Mouse (Mus musculus): ENCODE measurements around the gene Cpsf3. TPM values are rescaled to one million over a fixed set of nuclear protein-coding genes. Genes with fewer than 3 reads are reported as not detected.

Gene Cpsf3
- total and polyA plus RNA-seq, 3 experiments = 79.8 to 159 (median 117) TPM

- Histone ChIP-seq H3K27ac (ENCODE audit: insufficient read depth, low read depth) (no peak overlapping the region), H3K9ac (ENCODE audit: insufficient read depth, low read depth) (no peak overlapping the region), H3K79me2 (replicated peaks; ENCODE audit: control insufficient read depth, extremely low read depth, insufficient read depth, poor library complexity, severe bottlenecking) (no peaks in the 10 kb centered on the region; the same call in 1 of the 2 replicates), H3K9me3 (replicated peaks; ENCODE audit: low read length) (no peaks in the 10 kb centered on the region), H3K4me2 (ENCODE audit: insufficient read depth, low read depth, poor library complexity, severe bottlenecking) (no peak overlapping the region), H3K36me3 (replicated peaks in 1 of 2; ENCODE audit: control insufficient read depth in 1 of 2, insufficient read depth in 1 of 2, low read length in 1 of 2) (peaks cover 43 to 71% of the 10 kb centered on the region in 2 experiments), H3K4me3 (replicated peaks in 1 of 3; ENCODE audit: low read depth in 2 of 3, low read length in 2 of 3, poor library complexity in 1 of 3) (no peak overlapping the region), H3K4me1 (ENCODE audit: control insufficient read depth in 1 of 2, insufficient read depth in 2 of 2) (peaks cover 12 to 38% of the 10 kb centered on the region in 2 experiments), H3K27me3 (replicated peaks) (no peaks in the 10 kb centered on the region)
- dilution Hi-C loops (cut with MboI; ENCODE audit: extremely low pct_ligation_motif_present, extremely low pct_unique_long_range_greater_than_20kb, low sequenced_read_pairs) = no loop called here
- in situ Hi-C loops (cut with MboI; ENCODE audit: low pct_ligation_motif_present, low pct_unique_long_range_greater_than_20kb, low sequenced_read_pairs) = loop anchor here (5.0 kb wide), 1 partner anchor 35 kb away; the partner anchor contains the start of gene Adam17
- DNase-seq (ENCODE audit: extremely low read depth) = no peak
- TF ChIP-seq ZC3H11A (IDR thresholded peaks at IDR 0.05; ENCODE audit: low read depth, low read length) (no peak), USF2 (conservative IDR thresholded peaks at IDR 0.05; ENCODE audit: low read depth, low read length) (no peak), ELF1 (IDR thresholded peaks at IDR 0.05; ENCODE audit: low read depth, low read length) (no peak), UBTF (IDR thresholded peaks at IDR 0.05; ENCODE audit: low read depth, low read length) (no peak), ETS1 (conservative IDR thresholded peaks at IDR 0.05; ENCODE audit: low read depth, low read length) (no peak), TCF12 (IDR thresholded peaks at IDR 0.05; ENCODE audit: low read depth, low read length) (no peak), BHLHE40 (IDR thresholded peaks at IDR 0.05; ENCODE audit: low read depth, low read length) (no peak), CHD2 (IDR thresholded peaks at IDR 0.05; ENCODE audit: low read length) (no peak), MYC (IDR thresholded peaks at IDR 0.05; ENCODE audit: low read depth, low read length) (no peak), SIN3A (IDR thresholded peaks at IDR 0.05; ENCODE audit: low read length) (no peak), CHD1 (IDR thresholded peaks at IDR 0.05; ENCODE audit: low read depth, low read length) (no peak), JUN (IDR thresholded peaks at IDR 0.05; ENCODE audit: insufficient read depth, low read depth, low read length) (no peak), MEF2A (IDR thresholded peaks at IDR 0.05; ENCODE audit: borderline replicate concordance, low read depth, low read length) (no peak), NELFE (IDR thresholded peaks at IDR 0.05; ENCODE audit: low read depth, low read length) (no peak), HCFC1 (IDR thresholded peaks at IDR 0.05; ENCODE audit: low read depth, low read length) (no peak), MXI1 (IDR thresholded peaks at IDR 0.05; ENCODE audit: low read depth, low read length) (no peak), NRF1 (IDR thresholded peaks at IDR 0.05; ENCODE audit: low read depth, low read length) (no peak), ZNF384 (IDR thresholded peaks at IDR 0.05; ENCODE audit: low read depth, low read length) (no peak)
Observed at GRCm38 (mm10) chr12:21337171-21337570, 52.0 kb downstream of the Cpsf3 start.

GRCm38 (mm10) chr12:21340674-21341073 is 55.5 kb downstream of the Cpsf3 start:
- Histone ChIP-seq H3K27ac (ENCODE audit: insufficient read depth, low read depth) (no peak overlapping the region), H3K27me3 (replicated peaks) (no peaks in the 10 kb centered on the region), H3K4me1 (ENCODE audit: control insufficient read depth in 1 of 2, insufficient read depth in 2 of 2) (peaks cover 8 to 26% of the 10 kb centered on the region in 2 experiments), H3K9ac (ENCODE audit: insufficient read depth, low read depth) (no peak overlapping the region), H3K4me3 (replicated peaks in 1 of 3; ENCODE audit: low read depth in 2 of 3, low read length in 2 of 3, poor library complexity in 1 of 3) (no peak overlapping the region), H3K36me3 (replicated peaks in 1 of 2; ENCODE audit: control insufficient read depth in 1 of 2, insufficient read depth in 1 of 2, low read length in 1 of 2) (peaks cover 34 to 68% of the 10 kb centered on the region in 2 experiments), H3K79me2 (replicated peaks; ENCODE audit: control insufficient read depth, extremely low read depth, insufficient read depth, poor library complexity, severe bottlenecking) (no peaks in the 10 kb centered on the region; the same call in 1 of the 2 replicates), H3K9me3 (replicated peaks; ENCODE audit: low read length) (no peaks in the 10 kb centered on the region), H3K4me2 (ENCODE audit: insufficient read depth, low read depth, poor library complexity, severe bottlenecking) (no peak overlapping the region)
- DNase-seq (ENCODE audit: extremely low read depth) = no peak
- dilution Hi-C loops (cut with MboI; ENCODE audit: extremely low pct_ligation_motif_present, extremely low pct_unique_long_range_greater_than_20kb, low sequenced_read_pairs) = no loop called here
- in situ Hi-C loops (cut with MboI; ENCODE audit: low pct_ligation_motif_present, low pct_unique_long_range_greater_than_20kb, low sequenced_read_pairs) = no loop called here
- TF ChIP-seq NRF1 (IDR thresholded peaks at IDR 0.05; ENCODE audit: low read depth, low read length) = no peak
- no peak for TF ChIP-seq SMC3 (IDR thresholded peaks at IDR 0.05; ENCODE audit: low read depth, low read length)
- no peak for TF ChIP-seq MEF2A (IDR thresholded peaks at IDR 0.05; ENCODE audit: borderline replicate concordance, low read depth, low read length)
- no peak for TF ChIP-seq ZNF384 (IDR thresholded peaks at IDR 0.05; ENCODE audit: low read depth, low read length)
- no peak for TF ChIP-seq SIN3A (IDR thresholded peaks at IDR 0.05; ENCODE audit: low read length)
- TF ChIP-seq KAT2A (IDR thresholded peaks at IDR 0.05; ENCODE audit: insufficient replicate concordance, low read length) = no peak
- no peak for TF ChIP-seq CHD1 (IDR thresholded peaks at IDR 0.05; ENCODE audit: low read depth, low read length)
- TF ChIP-seq JUND (conservative IDR thresholded peaks at IDR 0.05; ENCODE audit: low read depth, low read length) = no peak
- no peak for TF ChIP-seq IRF4 (IDR thresholded peaks at IDR 0.05; ENCODE audit: low read depth, low read length)
- TF ChIP-seq MAZ (IDR thresholded peaks at IDR 0.05; ENCODE audit: low read depth, low read length) = no peak
- no peak for TF ChIP-seq POLR2AphosphoS2 (IDR thresholded peaks at IDR 0.05; ENCODE audit: low read depth, low read length)
- TF ChIP-seq GABPA (IDR thresholded peaks at IDR 0.05; ENCODE audit: insufficient replicate concordance, low read depth, low read length) = no peak
- TF ChIP-seq HCFC1 (IDR thresholded peaks at IDR 0.05; ENCODE audit: low read depth, low read length) = no peak
- no peak for TF ChIP-seq TBP (conservative IDR thresholded peaks at IDR 0.05; ENCODE audit: low read depth, low read length)
- TF ChIP-seq BHLHE40 (IDR thresholded peaks at IDR 0.05; ENCODE audit: low read depth, low read length) = no peak
- TF ChIP-seq MAX (IDR thresholded peaks at IDR 0.05; ENCODE audit: low read length) = no peak
